Mouse (Mus musculus) hindbrain, embryonic 15.5 days (tissue): ENCODE measurements around the gene Cdh7. TPM values are rescaled to one million over a fixed set of nuclear protein-coding genes. Genes with fewer than 3 reads are reported as not detected.
"Not testable (repeated sequence)": the region's sequence is repeated elsewhere in the genome, so short reads cannot be mapped to it uniquely, and the experiment has no call there.

Source experiments
- ATAC-seq: fragments of 200-750 bp; cut with Nextera tagmentation; 2 replicates; pipeline ENCODE4 v1.8.0; 2017; ENCODE audit warnings: low read depth, moderate number of reproducible peaks, moderate TSS enrichment; ENCODE audit not compliant: low FRiP score
- H3K27ac ChIP-seq: fragments of 300-500 bp; sonication (generic); replicated peaks from 2 replicates; pipeline ENCODE4 v1.5.1; 2015; ENCODE audit warnings: mild to moderate bottlenecking, inconsistent platforms
- H3K27me3 ChIP-seq: fragments of 300-500 bp; sonication (generic); 2 replicates; pipeline ENCODE4 v1.6.1; 2015; ENCODE audit warnings: control low read depth, inconsistent platforms
- H3K36me3 ChIP-seq: fragments of 300-500 bp; sonication (generic); 2 replicates; pipeline ENCODE4 v1.6.1; 2015; ENCODE audit warnings: control low read depth, inconsistent platforms
- H3K4me1 ChIP-seq: fragments of 300-500 bp; sonication (generic); replicated peaks from 2 replicates; pipeline ENCODE4 v1.6.1; 2015; ENCODE audit warnings: control low read depth, inconsistent platforms
- H3K4me2 ChIP-seq: fragments of 300-500 bp; sonication (generic); 2 replicates; pipeline ENCODE4 v1.6.1; 2015; ENCODE audit warnings: moderate library complexity, mild to moderate bottlenecking, inconsistent platforms
- H3K4me3 ChIP-seq: fragments of 300-500 bp; sonication (generic); 2 replicates; pipeline ENCODE4 v1.5.1; 2015; ENCODE audit warnings: mild to moderate bottlenecking, inconsistent platforms
- H3K9ac ChIP-seq: fragments of 300-500 bp; sonication (generic); 2 replicates; pipeline ENCODE4 v1.6.1; 2015; ENCODE audit warnings: inconsistent platforms
- H3K9me3 ChIP-seq: fragments of 300-500 bp; sonication (generic); 2 replicates; pipeline ENCODE4 v1.6.1; 2016; ENCODE audit warnings: control low read depth, inconsistent platforms
- WGBS: fragments of 180-500 bp; shearing (Covaris S2); methylation state at CpG from one replicate; pipeline ENCODE4 v1.1.7; 2015; 5-methylcytosine and 5-hydroxymethylcytosine counted together
- polyA plus RNA-seq: library from polyadenylated mRNA; unstranded; fragments of >200 nt; fragmentation: Nextera tagmentation; extraction: Ambion mirVana; gene quantifications from 2 replicates; pipeline ENCODE4 v1.2.1, GENCODE M21; 2015

Cdh7 gene
- polyA plus RNA-seq, 1 experiment from 2014 or later, result 21.1 TPM

GRCm38 (mm10) chr1:110004451-110004850 lies 22.2 kb downstream of the Cdh7 start:
- no peaks in the 10 kb centered on the region for H3K9me3 ChIP-seq
- no peaks in the 10 kb centered on the region for H3K4me1 ChIP-seq
- H3K27ac ChIP-seq, result no peak overlapping the region
- no peak for ATAC-seq
- no peak overlapping the region for H3K4me2 ChIP-seq
- H3K9ac ChIP-seq, result no peak overlapping the region
- H3K27me3 ChIP-seq, result no peaks in the 10 kb centered on the region
- no peaks in the 10 kb centered on the region for H3K36me3 ChIP-seq
- no peak overlapping the region for H3K4me3 ChIP-seq

- no peak overlapping the region for H3K4me3 ChIP-seq
- H3K4me1 ChIP-seq, result no peaks in the 10 kb centered on the region
- no peaks in the 10 kb centered on the region for H3K27me3 ChIP-seq
- no peaks in the 10 kb centered on the region for H3K9me3 ChIP-seq
- no peaks in the 10 kb centered on the region for H3K36me3 ChIP-seq
- WGBS, result 88% methylated on average over 3 of the region's 3 CpGs
- H3K27ac ChIP-seq, result no peak overlapping the region
- H3K9ac ChIP-seq, result no peak overlapping the region
- no peak for ATAC-seq
- no peak overlapping the region for H3K4me2 ChIP-seq
Observed at GRCm38 (mm10) chr1:110005038-110005437, 22.8 kb downstream of the Cdh7 start.

- Histone ChIP-seq H3K27ac (no peak overlapping the region), H3K36me3 (no peaks in the 10 kb centered on the region), H3K27me3 (no peaks in the 10 kb centered on the region), H3K9me3 (no peaks in the 10 kb centered on the region), H3K4me3 (no peak overlapping the region), H3K4me1 (no peaks in the 10 kb centered on the region), H3K4me2 (no peak overlapping the region), H3K9ac (no peak overlapping the region)
- WGBS, result 88% methylated on average over 1 of the region's 1 CpGs
- no peak for ATAC-seq
Observed at GRCm38 (mm10) chr1:110012153-110012552, 29.9 kb downstream of the Cdh7 start.

- ATAC-seq, result no peak
- Histone ChIP-seq H3K9ac (no peak overlapping the region), H3K27me3 (no peaks in the 10 kb centered on the region)
Observed at GRCm38 (mm10) chr1:110056317-110056716, 74.1 kb downstream of the Cdh7 start.

GRCm38 (mm10) chr1:110067405-110067804 lies 85.2 kb downstream of the Cdh7 start:
- no peaks in the 10 kb centered on the region for H3K36me3 ChIP-seq
- WGBS, result 91% methylated on average over 1 of the region's 1 CpGs
- no peak overlapping the region for H3K4me2 ChIP-seq
- no peak overlapping the region for H3K9ac ChIP-seq
- no peaks in the 10 kb centered on the region for H3K9me3 ChIP-seq
- no peak for ATAC-seq
- no peak overlapping the region for H3K4me3 ChIP-seq
- no peak overlapping the region for H3K27ac ChIP-seq
- no peaks in the 10 kb centered on the region for H3K4me1 ChIP-seq
- no peaks in the 10 kb centered on the region for H3K27me3 ChIP-seq

More at GRCm38 (mm10) chr1:110056317-110056716, 74.1 kb downstream of the Cdh7 start:
- Histone ChIP-seq H3K36me3 (no peaks in the 10 kb centered on the region), H3K4me2 (no peak overlapping the region), H3K4me3 (no peak overlapping the region), H3K9me3 (no peaks in the 10 kb centered on the region), H3K27ac (no peak overlapping the region), H3K4me1 (no peaks in the 10 kb centered on the region)

GRCm38 (mm10) chr1:110078471-110078870 lies 96.2 kb downstream of the Cdh7 start:
- no peak overlapping the region for H3K4me2 ChIP-seq
- H3K4me1 ChIP-seq, result no peaks in the 10 kb centered on the region
- no peaks in the 10 kb centered on the region for H3K36me3 ChIP-seq
- H3K9me3 ChIP-seq, result no peaks in the 10 kb centered on the region
- H3K27me3 ChIP-seq, result no peaks in the 10 kb centered on the region
- H3K27ac ChIP-seq, result no peak overlapping the region
- H3K4me3 ChIP-seq, result no peak overlapping the region
- no peak for ATAC-seq
- no peak overlapping the region for H3K9ac ChIP-seq

- no peak for ATAC-seq
- 74% methylated on average over 1 of the region's 1 CpGs for WGBS
- Histone ChIP-seq H3K9me3 (no peaks in the 10 kb centered on the region), H3K27me3 (no peaks in the 10 kb centered on the region), H3K27ac (no peak overlapping the region), H3K4me1 (no peaks in the 10 kb centered on the region), H3K9ac (no peak overlapping the region), H3K4me2 (no peak overlapping the region), H3K36me3 (no peaks in the 10 kb centered on the region), H3K4me3 (no peak overlapping the region)
Observed at GRCm38 (mm10) chr1:110118071-110118470, 135.8 kb downstream of the Cdh7 start.

- Histone ChIP-seq H3K27me3 (no peaks in the 10 kb centered on the region), H3K36me3 (no peaks in the 10 kb centered on the region), H3K4me1 (no peaks in the 10 kb centered on the region), H3K4me3 (no peak overlapping the region), H3K9me3 (no peaks in the 10 kb centered on the region), H3K27ac (no peak overlapping the region), H3K9ac (no peak overlapping the region), H3K4me2 (no peak overlapping the region)
- WGBS, result 13% methylated on average over 1 of the region's 1 CpGs
- ATAC-seq, result no peak
Observed at GRCm38 (mm10) chr1:110118862-110119261, 136.6 kb downstream of the Cdh7 start.

- not testable (repeated sequence) for H3K4me2 ChIP-seq, H3K9me3 ChIP-seq, H3K27ac ChIP-seq, H3K9ac ChIP-seq, H3K4me3 ChIP-seq, H3K36me3 ChIP-seq, H3K4me1 ChIP-seq, ATAC-seq, H3K27me3 ChIP-seq
- WGBS, result 93% methylated on average over 6 of the region's 12 CpGs
Observed at GRCm38 (mm10) chr1:110171459-110171858, 189.2 kb downstream of the Cdh7 start.
